Mouse (Mus musculus): ENCODE data around the gene Scarb1.

Scarb1 gene

GRCm38 (mm10) chr5:125278314-125278713 lies 62.6 kb downstream of the Scarb1 start:
- no peak for TF ChIP-seq GATA4 (IDR thresholded peaks at IDR 0.05; ENCODE audit: insufficient replicate concordance, low read length)

- TF ChIP-seq GATA4 (IDR thresholded peaks at IDR 0.05; ENCODE audit: insufficient replicate concordance, low read length), result no peak
These were observed 63.6 kb downstream of the Scarb1 start for GRCm38 (mm10) chr5:125277313-125277712.

- TF ChIP-seq GATA4 (IDR thresholded peaks at IDR 0.05; ENCODE audit: insufficient replicate concordance, low read length), result no peak
These were observed 64.1 kb downstream of the Scarb1 start for GRCm38 (mm10) chr5:125276765-125277164.

GRCm38 (mm10) chr5:125275315-125275714 lies 65.6 kb downstream of the Scarb1 start:
- no peak for TF ChIP-seq GATA4 (IDR thresholded peaks at IDR 0.05; ENCODE audit: insufficient replicate concordance, low read length)

- TF ChIP-seq GATA4 (IDR thresholded peaks at IDR 0.05; ENCODE audit: insufficient replicate concordance, low read length), result no peak
These were observed 66.1 kb downstream of the Scarb1 start for GRCm38 (mm10) chr5:125274773-125275172.

- TF ChIP-seq GATA4 (IDR thresholded peaks at IDR 0.05; ENCODE audit: insufficient replicate concordance, low read length), result no peak
These were observed 66.7 kb downstream of the Scarb1 start for GRCm38 (mm10) chr5:125274182-125274581.

- 0 out of 2 replicates have a peak, but pooled peaks have one; percentile 6 for TF ChIP-seq GATA4 (IDR thresholded peaks at IDR 0.05; ENCODE audit: insufficient replicate concordance, low read length)
These were observed 67.2 kb downstream of the Scarb1 start for GRCm38 (mm10) chr5:125273666-125274109.

GRCm38 (mm10) chr5:125272231-125272988 lies 68.5 kb downstream of the Scarb1 start:
- TF ChIP-seq GATA4 (IDR thresholded peaks at IDR 0.05; ENCODE audit: insufficient replicate concordance, low read length), result no peak

GRCm38 (mm10) chr5:125271531-125272203 lies 69.2 kb downstream of the Scarb1 start:
- TF ChIP-seq GATA4 (IDR thresholded peaks at IDR 0.05; ENCODE audit: insufficient replicate concordance, low read length), result no peak

- no peak for TF ChIP-seq GATA4 (IDR thresholded peaks at IDR 0.05; ENCODE audit: insufficient replicate concordance, low read length)
These were observed 70.2 kb downstream of the Scarb1 start for GRCm38 (mm10) chr5:125270587-125271130.

- no peak for TF ChIP-seq GATA4 (IDR thresholded peaks at IDR 0.05; ENCODE audit: insufficient replicate concordance, low read length)
These were observed 71.1 kb downstream of the Scarb1 start for GRCm38 (mm10) chr5:125269836-125270235.

- TF ChIP-seq GATA4 (IDR thresholded peaks at IDR 0.05; ENCODE audit: insufficient replicate concordance, low read length), result no peak
These were observed 71.5 kb downstream of the Scarb1 start for GRCm38 (mm10) chr5:125269399-125269798.

- TF ChIP-seq GATA4 (IDR thresholded peaks at IDR 0.05; ENCODE audit: insufficient replicate concordance, low read length), result no peak
These were observed 72.7 kb downstream of the Scarb1 start for GRCm38 (mm10) chr5:125268033-125268765.

GRCm38 (mm10) chr5:125267150-125267961 lies 73.5 kb downstream of the Scarb1 start:
- TF ChIP-seq GATA4 (IDR thresholded peaks at IDR 0.05; ENCODE audit: insufficient replicate concordance, low read length), result no peak

Measured in liver, adult (tissue).